ENCODE assay signal across 8 mouse cellular contexts in genomic region chr4:33702028-33702666, GRCm38 (mm10).
A peak's percentile ranks its signal among the peaks of the same experiment; 100 is the strongest.
DNase-seq lines count a peak whose midpoint lies in the region.
"Had no signal": no experiment of that assay in that cellular context is flagged by ENCODE, and none has a peak within 500 bp of the region (broad histone marks: within the 10 kb centered on the region; RNA-seq: fewer than 3 reads in every experiment).

No protein-coding gene starts in this region.

- peak; percentile 8 for DNase-seq in kidney, adult 11 months
- no peak for DNase-seq in kidney, adult 18-20 months
- DNase-seq in brain, adult 2 months (ENCODE audit: low read depth, low spot score) = peak; percentile 69
- peak; percentile 34 for DNase-seq in brain, embryonic 18.5 days (ENCODE audit: low read depth, low spot score)
- DNase-seq in cerebellum, postnatal 25 days = peak; percentile 42 to 49
- DNase-seq in embryo, embryonic 10.5 days (ENCODE audit: low spot score) = no peak
- DNase-seq in heart, postnatal 10 days = no peak
- DNase-seq: lung, adult 18-20 months had no signal

- intact Hi-C loops in heart, postnatal 10 days (cut with DNase I) = no loop called here

Comparison
In these comparisons a context has a peak if more than half of its experiments do, and no peak if none do; other contexts are left out.
1. DNase-seq: peak in kidney, adult 11 months (single experiment), brain, adult 2 months (single experiment), brain, embryonic 18.5 days (single experiment) and cerebellum, postnatal 25 days (2 of 2); none in kidney, adult 18-20 months (single experiment), embryo, embryonic 10.5 days (single experiment) and heart, postnatal 10 days (0 of 2).